Mouse (Mus musculus) myocyte (in vitro differentiated cells): ENCODE measurements around the gene Nup107. TPM values are rescaled to one million over a fixed set of nuclear protein-coding genes. Genes with fewer than 3 reads are reported as not detected.

Experiments used
- H3K27me3 ChIP-seq: one replicate; pipeline ENCODE4 v1.6.1; 2011; ENCODE audit not compliant: control insufficient read depth, insufficient read depth, insufficient read length
- H3K36me3 ChIP-seq: one replicate; pipeline ENCODE4 v1.6.1; 2011; ENCODE audit not compliant: control insufficient read depth, insufficient read depth
- H3K4me2 ChIP-seq: one replicate; pipeline ENCODE4 v1.6.1; 2011; ENCODE audit warnings: low read depth, control low read depth
- H3K4me3 ChIP-seq: one replicate; pipeline ENCODE4 v1.5.1; 2011; ENCODE audit warnings: mild to moderate bottlenecking, control low read depth, moderate library complexity
- H3K79me2 ChIP-seq: one replicate; pipeline ENCODE4 v1.6.1; 2011; ENCODE audit not compliant: control insufficient read depth, insufficient read depth
- H3ac ChIP-seq: one replicate; pipeline ENCODE4 v1.6.1; 2011; ENCODE audit not compliant: control insufficient read depth, insufficient read length
- CEBPB ChIP-seq: IDR thresholded peaks from 2 replicates; pipeline ENCODE4 v1.6.1; 2011; ENCODE audit warnings: mild to moderate bottlenecking, moderate library complexity; ENCODE audit not compliant: poor library complexity, insufficient read depth, severe bottlenecking
- E2F4 ChIP-seq: IDR thresholded peaks from one replicate; pipeline ENCODE4 v1.6.1; 2011; ENCODE audit warnings: mild to moderate bottlenecking, control low read depth, moderate library complexity; ENCODE audit not compliant: insufficient read depth
- MAX ChIP-seq: IDR thresholded peaks from one replicate; pipeline ENCODE4 v1.6.1; 2011; ENCODE audit warnings: low read depth, mild to moderate bottlenecking, control low read depth
- MYOD1 ChIP-seq, 3 experiments: IDR thresholded peaks; one replicate each; pipeline ENCODE4 v1.6.1; 2011; ENCODE audit warnings: control low read depth in 2 of 3, low read depth in 2 of 3, mild to moderate bottlenecking in 2 of 3, moderate library complexity in 1 of 3; ENCODE audit not compliant: insufficient read length in 2 of 3, control insufficient read depth in 1 of 3
- MYOG ChIP-seq, 3 experiments: IDR thresholded peaks; one replicate each; pipeline ENCODE4 v1.6.1; 2011; ENCODE audit warnings: control low read depth in 2 of 3, low read depth in 2 of 3, mild to moderate bottlenecking in 2 of 3; ENCODE audit not compliant: insufficient read length in 2 of 3, control insufficient read depth in 1 of 3, insufficient read depth in 1 of 3
- POLR2A ChIP-seq: IDR thresholded peaks from one replicate; pipeline ENCODE4 v1.6.1; 2011; ENCODE audit warnings: low read depth, mild to moderate bottlenecking, control low read depth, moderate library complexity; ENCODE audit not compliant: insufficient read length
- POLR2AphosphoS2 ChIP-seq: IDR thresholded peaks from one replicate; pipeline ENCODE4 v1.6.1; 2011; ENCODE audit warnings: low read depth, control low read depth; ENCODE audit not compliant: insufficient read length
- REST ChIP-seq: IDR thresholded peaks from one replicate; pipeline ENCODE4 v1.6.1; 2011; ENCODE audit warnings: mild to moderate bottlenecking, control low read depth, moderate library complexity; ENCODE audit not compliant: insufficient read depth, insufficient read length
- SRF ChIP-seq: IDR thresholded peaks from one replicate; pipeline ENCODE4 v1.6.1; 2011; ENCODE audit warnings: low read depth; ENCODE audit not compliant: control insufficient read depth, insufficient read length
- TCF12 ChIP-seq: IDR thresholded peaks from one replicate; pipeline ENCODE4 v1.6.1; 2011; ENCODE audit warnings: mild to moderate bottlenecking, control low read depth; ENCODE audit not compliant: poor library complexity, insufficient read depth, severe bottlenecking
- TCF3 ChIP-seq: IDR thresholded peaks from one replicate; pipeline ENCODE4 v1.6.1; 2011; ENCODE audit warnings: low read depth, control low read depth; ENCODE audit not compliant: insufficient read length
- USF1 ChIP-seq: IDR thresholded peaks from one replicate; pipeline ENCODE4 v1.6.1; 2011; ENCODE audit warnings: low read depth, mild to moderate bottlenecking, control low read depth, moderate library complexity
- polyA plus RNA-seq: library from polyadenylated mRNA; unstranded; fragments of >200 nt; fragmentation: generic; extraction: Trizol; gene quantifications from one replicate; pipeline ENCODE4 v1.2.1, GENCODE M21; 2012; ENCODE audit warnings: missing spikeins

The Nup107 gene
- polyA plus RNA-seq, 1 experiment, result 16.8 TPM

GRCm38 (mm10) chr10:117777501-117778327 is 14.8 kb downstream of the Nup107 start:
- Histone ChIP-seq H3K36me3 (peaks cover 51% of the 10 kb centered on the region), H3ac (no peak overlapping the region), H3K27me3 (no peaks in the 10 kb centered on the region), H3K4me3 (no peak overlapping the region), H3K79me2 (no peaks in the 10 kb centered on the region), H3K4me2 (no peak overlapping the region)
- TF ChIP-seq SRF, result no peak
- TF ChIP-seq CEBPB, result no peak
- no peak for TF ChIP-seq MYOD1 (IDR thresholded peaks at IDR 0.05; ENCODE audit: control insufficient read depth in 1 of 3, insufficient read length in 2 of 3, low read depth in 2 of 3)
- TF ChIP-seq TCF12, result no peak
- TF ChIP-seq MAX, result no peak
- no peak for TF ChIP-seq POLR2A
- no peak for TF ChIP-seq USF1
- TF ChIP-seq REST, result no peak
- no peak for TF ChIP-seq TCF3
- no peak for TF ChIP-seq MYOG (IDR thresholded peaks at IDR 0.05; ENCODE audit: control insufficient read depth in 1 of 3, insufficient read depth in 1 of 3, insufficient read length in 2 of 3, low read depth in 2 of 3)
- TF ChIP-seq E2F4, result no peak
- TF ChIP-seq POLR2AphosphoS2, result no peak

GRCm38 (mm10) chr10:117777103-117777470 is 15.4 kb downstream of the Nup107 start:
- Histone ChIP-seq H3K27me3 (no peaks in the 10 kb centered on the region), H3K36me3 (peaks cover 55% of the 10 kb centered on the region), H3K4me3 (no peak overlapping the region), H3K4me2 (no peak overlapping the region), H3ac (no peak overlapping the region), H3K79me2 (no peaks in the 10 kb centered on the region)
- TF ChIP-seq SRF, result no peak
- no peak for TF ChIP-seq TCF12
- TF ChIP-seq MYOD1 (IDR thresholded peaks at IDR 0.05; ENCODE audit: control insufficient read depth in 1 of 3, insufficient read length in 2 of 3, low read depth in 2 of 3), result no peak
- TF ChIP-seq MYOG (IDR thresholded peaks at IDR 0.05; ENCODE audit: control insufficient read depth in 1 of 3, insufficient read depth in 1 of 3, insufficient read length in 2 of 3, low read depth in 2 of 3), result no peak
- no peak for TF ChIP-seq REST
- no peak for TF ChIP-seq CEBPB
- TF ChIP-seq USF1, result no peak
- no peak for TF ChIP-seq POLR2AphosphoS2
- TF ChIP-seq MAX, result no peak
- TF ChIP-seq POLR2A, result no peak
- no peak for TF ChIP-seq E2F4

GRCm38 (mm10) chr10:117776281-117777102 is 16.0 kb downstream of the Nup107 start:
- no peaks in the 10 kb centered on the region for H3K27me3 ChIP-seq

GRCm38 (mm10) chr10:117775401-117776144 is 16.9 kb downstream of the Nup107 start:
- no peak for TF ChIP-seq MYOD1 (IDR thresholded peaks at IDR 0.05; ENCODE audit: control insufficient read depth in 1 of 3, insufficient read length in 2 of 3, low read depth in 2 of 3)
- no peak for TF ChIP-seq TCF3
- no peak for TF ChIP-seq MAX
- no peak for TF ChIP-seq E2F4
- TF ChIP-seq TCF12, result no peak
- no peak for TF ChIP-seq SRF
- Histone ChIP-seq H3K4me3 (no peak overlapping the region), H3K27me3 (no peaks in the 10 kb centered on the region), H3K79me2 (no peaks in the 10 kb centered on the region), H3K4me2 (no peak overlapping the region), H3K36me3 (peaks cover 58% of the 10 kb centered on the region), H3ac (no peak overlapping the region)

More at GRCm38 (mm10) chr10:117776281-117777102, 16.0 kb downstream of the Nup107 start:
- Histone ChIP-seq H3K4me2 (no peak overlapping the region), H3K36me3 (peaks cover 58% of the 10 kb centered on the region), H3K79me2 (no peaks in the 10 kb centered on the region), H3K4me3 (no peak overlapping the region), H3ac (no peak overlapping the region)
- TF ChIP-seq USF1 (no peak), E2F4 (no peak), POLR2AphosphoS2 (no peak), MYOG (IDR thresholded peaks at IDR 0.05; ENCODE audit: control insufficient read depth in 1 of 3, insufficient read depth in 1 of 3, insufficient read length in 2 of 3, low read depth in 2 of 3) (no peak), REST (no peak), SRF (no peak), POLR2A (no peak), MYOD1 (IDR thresholded peaks at IDR 0.05; ENCODE audit: control insufficient read depth in 1 of 3, insufficient read length in 2 of 3, low read depth in 2 of 3) (no peak), TCF12 (no peak), MAX (no peak), CEBPB (no peak), TCF3 (no peak)
